Mouse (Mus musculus): ENCODE data around the gene Atp6ap1l. TPM values are rescaled to one million over a fixed set of nuclear protein-coding genes. Genes with fewer than 3 reads are reported as not detected.

Gene Atp6ap1l
- polyA plus RNA-seq, 1 experiment = 0.06 TPM

DNA sequence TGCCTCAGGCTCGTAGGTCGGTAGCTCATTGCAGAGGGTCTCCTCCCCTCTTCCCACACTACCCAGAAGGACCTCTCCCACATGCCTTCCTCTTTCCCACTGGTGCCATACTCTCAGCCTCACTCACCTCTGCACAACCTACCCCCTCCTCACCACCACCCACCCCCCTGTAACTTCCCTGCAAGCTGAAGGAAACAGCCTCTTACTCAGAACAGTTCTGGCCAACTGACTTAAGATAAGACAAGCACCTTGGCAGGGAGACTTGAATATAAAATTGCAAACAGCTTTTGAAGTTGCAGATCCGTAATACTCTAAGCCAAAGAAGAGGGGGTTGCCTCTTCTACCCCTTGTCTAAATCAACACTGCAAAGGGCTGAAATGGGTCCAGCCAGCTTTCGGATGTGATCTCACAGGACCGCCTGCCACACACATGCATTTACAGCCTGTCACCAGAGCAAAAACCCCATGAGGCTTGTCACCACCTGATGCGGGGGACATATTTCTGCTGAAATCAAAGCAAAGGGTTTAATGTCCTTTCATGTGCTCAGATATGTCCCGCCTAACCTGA lies 71.4 kb downstream of the Atp6ap1l start:
- H3K4me3 ChIP-seq (ENCODE audit: insufficient read depth, low read depth, low read length) = no peak overlapping the region
- no peak overlapping the region for H3K27ac ChIP-seq (ENCODE audit: insufficient read depth, low read depth, low read length)
- H3K27me3 ChIP-seq (replicated peaks; ENCODE audit: control insufficient read depth, insufficient read depth, low read length) = no peaks in the 10 kb centered on the region
- peaks cover 7% of the 10 kb centered on the region; the same call in 1 of the 2 replicates for H3K4me1 ChIP-seq (ENCODE audit: control insufficient read depth, insufficient read depth, low read length)
- TF ChIP-seq POLR2A (IDR thresholded peaks at IDR 0.05; ENCODE audit: low read depth, low read length) = no peak
- no peak for TF ChIP-seq CTCF (conservative IDR thresholded peaks at IDR 0.05; ENCODE audit: insufficient read depth, insufficient read length, low read depth, low read length)
- H3K36me3 ChIP-seq (ENCODE audit: control insufficient read depth, insufficient read depth, low read length) = no peaks in the 10 kb centered on the region
- DNase-seq = no peak
- WGBS = 75% methylated on average over 7 of the region's 7 CpGs

Other genes starting within 250 kb of the Atp6ap1l start
- 185 and 257 TPM in 2 replicates for gene Rps23, start 17.6 kb upstream of the Atp6ap1l start, polyA plus RNA-seq (2012; rRNA removed)

Data from kidney, adult 2 months (tissue).